Mouse (Mus musculus) kidney, adult 2 months (tissue): ENCODE measurements around the gene Def6. TPM values are rescaled to one million over a fixed set of nuclear protein-coding genes. Genes with fewer than 3 reads are reported as not detected.

Experiments used
- DNase-seq: peaks from one replicate; pipeline ENCODE4 v3.0.0; 2021
- H3K27ac ChIP-seq: fragments of 200-500 bp; 2 replicates; pipeline ENCODE4 v1.5.1; 2012; ENCODE audit warnings: low read depth, low read length, control low read depth, inconsistent platforms; ENCODE audit not compliant: insufficient read depth
- H3K27me3 ChIP-seq: fragments of 200-500 bp; replicated peaks from 2 replicates; pipeline ENCODE4 v1.6.1; 2012; ENCODE audit warnings: mild to moderate bottlenecking, moderate library complexity, low read length, inconsistent platforms; ENCODE audit not compliant: control insufficient read depth, insufficient read depth
- H3K36me3 ChIP-seq: fragments of 200-500 bp; 2 replicates; pipeline ENCODE4 v1.6.1; 2012; ENCODE audit warnings: mild to moderate bottlenecking, moderate library complexity, low read length, inconsistent platforms; ENCODE audit not compliant: control insufficient read depth, insufficient read depth
- H3K4me1 ChIP-seq: fragments of 200-500 bp; 2 replicates; pipeline ENCODE4 v1.6.1; 2011; ENCODE audit warnings: low read length; ENCODE audit not compliant: control insufficient read depth, insufficient read depth
- H3K4me3 ChIP-seq: fragments of 200-500 bp; 2 replicates; pipeline ENCODE4 v1.5.1; 2011; ENCODE audit warnings: mild to moderate bottlenecking, low read depth, low read length, control low read depth; ENCODE audit not compliant: insufficient read depth
- CTCF ChIP-seq: fragments of 200-500 bp; conservative IDR thresholded peaks from 2 replicates; pipeline ENCODE4 v1.5.1; 2011; ENCODE audit warnings: low read depth, mild to moderate bottlenecking, control low read depth, low read length, moderate library complexity, mixed read lengths; ENCODE audit not compliant: insufficient read depth, insufficient read length
- POLR2A ChIP-seq: fragments of 200-500 bp; IDR thresholded peaks from one replicate; pipeline ENCODE4 v1.6.1; 2011; ENCODE audit warnings: low read depth, low read length, control low read depth
- WGBS: fragments of 180-500 bp; shearing (Covaris S2); methylation state at CpG from one replicate; pipeline ENCODE4 v1.1.7; 2018; 5-methylcytosine and 5-hydroxymethylcytosine counted together
- polyA plus RNA-seq: library from polyadenylated mRNA; depleted of rRNA; stranded (reverse); fragments of >200 nt; gene quantifications from 2 replicates; pipeline ENCODE4 v1.2.3, GENCODE M21; 2012; rRNA removed

The Def6 gene
- polyA plus RNA-seq, 1 experiment = 7.5 TPM

DNA sequence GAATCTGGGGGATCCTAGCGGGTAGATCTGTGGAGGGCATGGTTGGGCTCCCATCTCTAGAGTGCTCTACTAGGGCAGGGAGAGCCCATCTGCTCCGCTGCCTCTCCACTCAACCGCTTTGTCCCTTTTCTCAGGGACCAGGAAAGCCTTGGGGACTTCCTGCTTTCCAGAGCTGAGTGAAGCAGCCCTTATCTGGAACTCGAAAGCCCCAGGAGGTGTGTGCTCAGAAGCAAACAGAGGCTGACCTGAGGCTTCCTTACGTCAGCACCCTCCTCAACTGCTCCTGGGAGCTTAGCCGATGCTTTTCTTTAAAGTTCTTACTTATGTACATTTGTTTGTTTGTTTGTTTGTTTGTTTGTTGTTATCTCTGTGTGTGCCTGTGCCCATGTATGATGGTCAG, 65.3 kb downstream of the Def6 start:
- WGBS = 72% methylated on average over 6 of the region's 6 CpGs
- Histone ChIP-seq H3K27me3 (no peaks in the 10 kb centered on the region), H3K4me1 (no peaks in the 10 kb centered on the region), H3K36me3 (no peaks in the 10 kb centered on the region), H3K27ac (no peak overlapping the region), H3K4me3 (no peak overlapping the region)
- TF ChIP-seq CTCF = no peak
- TF ChIP-seq POLR2A = no peak
- no peak for DNase-seq

- no peaks in the 10 kb centered on the region for H3K36me3 ChIP-seq
- H3K27me3 ChIP-seq = no peaks in the 10 kb centered on the region
- WGBS = 79% methylated on average over 3 of the region's 3 CpGs
- no peak overlapping the region for H3K27ac ChIP-seq
- no peak overlapping the region for H3K4me3 ChIP-seq
- peaks cover 7% of the 10 kb centered on the region for H3K4me1 ChIP-seq
- DNase-seq = peak; percentile 56
- TF ChIP-seq CTCF (peak; percentile 80), POLR2A (no peak)
Measured at GRCm38 (mm10) chr17:28274739-28275138, 67.2 kb downstream of the Def6 start.

DNA sequence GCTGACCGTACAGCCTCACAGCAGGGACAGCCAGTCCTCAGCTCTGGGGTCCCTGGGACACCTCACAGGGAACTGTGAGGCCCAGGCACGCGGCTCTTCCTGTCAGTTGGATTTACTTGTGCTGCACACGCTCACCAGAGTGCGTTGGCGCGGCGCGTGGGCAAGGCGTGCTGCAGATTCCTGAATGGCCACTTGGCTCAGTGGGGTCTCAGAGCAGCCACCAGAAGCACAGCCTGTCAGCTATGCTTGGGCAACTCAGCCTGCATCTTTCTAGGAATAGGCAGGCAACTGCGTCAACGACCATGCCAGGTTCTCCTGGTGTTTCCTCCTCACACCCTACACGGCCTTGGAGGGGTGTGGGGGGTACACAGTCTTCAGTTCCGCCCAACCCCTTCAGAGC, 69.6 kb downstream of the Def6 start:
- no peak for TF ChIP-seq POLR2A
- no peak for TF ChIP-seq CTCF
- Histone ChIP-seq H3K36me3 (no peaks in the 10 kb centered on the region), H3K27me3 (no peaks in the 10 kb centered on the region), H3K27ac (no peak overlapping the region), H3K4me3 (no peak overlapping the region), H3K4me1 (peaks cover 30% of the 10 kb centered on the region)
- DNase-seq = no peak
- 79% methylated on average over 14 of the region's 14 CpGs for WGBS

DNA sequence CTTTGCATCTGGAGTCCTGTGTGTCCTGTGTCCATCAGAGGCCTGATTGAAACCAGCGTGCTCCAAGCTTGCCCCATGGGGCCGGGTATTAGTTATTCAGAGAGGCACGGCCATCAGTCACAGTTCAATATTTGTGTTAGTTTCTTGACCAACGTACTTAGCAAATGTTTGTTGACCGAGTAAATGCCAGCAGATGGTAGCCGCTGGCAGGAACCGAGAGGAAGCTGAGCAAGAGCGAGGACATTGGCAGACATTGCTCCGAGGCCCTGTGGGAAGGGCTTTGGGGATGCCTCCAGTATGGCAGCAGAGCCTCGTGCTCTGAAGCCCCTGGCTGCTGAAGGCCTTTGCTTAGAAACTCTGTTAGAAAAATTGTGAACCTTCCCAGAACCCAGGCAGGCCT, 70.1 kb downstream of the Def6 start:
- H3K27me3 ChIP-seq = no peaks in the 10 kb centered on the region
- TF ChIP-seq CTCF (no peak), POLR2A (no peak)
- H3K27ac ChIP-seq = no peak overlapping the region
- no peak overlapping the region for H3K4me3 ChIP-seq
- H3K4me1 ChIP-seq = peaks cover 33% of the 10 kb centered on the region
- DNase-seq = no peak
- WGBS = 75% methylated on average over 10 of the region's 10 CpGs
- H3K36me3 ChIP-seq = no peaks in the 10 kb centered on the region

DNA sequence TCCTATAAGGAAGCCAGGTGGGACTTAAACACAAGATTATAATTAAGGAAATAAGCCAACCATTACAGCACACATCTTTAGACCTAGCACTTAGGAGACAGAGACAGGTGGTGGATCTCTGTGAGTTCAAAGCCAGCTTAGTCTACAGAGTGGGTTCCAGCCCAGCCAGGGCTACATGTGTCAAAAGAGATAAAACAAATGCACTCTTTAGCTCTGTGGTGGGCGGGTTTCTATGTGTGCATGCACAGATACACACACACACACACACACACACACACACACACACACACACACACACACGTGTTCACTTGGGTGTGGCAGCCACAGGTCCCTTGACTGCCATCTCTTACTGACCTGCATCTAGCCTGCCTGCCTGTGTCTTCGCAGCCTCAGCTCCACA, 70.6 kb downstream of the Def6 start:
- Histone ChIP-seq H3K36me3 (no peaks in the 10 kb centered on the region), H3K27me3 (no peaks in the 10 kb centered on the region), H3K4me3 (no peak overlapping the region), H3K27ac (no peak overlapping the region), H3K4me1 (peaks cover 37% of the 10 kb centered on the region)
- 90% methylated on average over 3 of the region's 3 CpGs for WGBS
- no peak for DNase-seq
- TF ChIP-seq CTCF (no peak), POLR2A (no peak)

Other genes starting within 250 kb of the Def6 start
- gene Tcp11, start 127.1 kb upstream of the Def6 start, polyA plus RNA-seq = 1.4 and 2.5 TPM in 2 replicates
- gene Scube3, start 65.6 kb upstream of the Def6 start, polyA plus RNA-seq = 2.4 and 5.4 TPM in 2 replicates
- 54.1 and 63.7 TPM in 2 replicates for gene Zfp523, start 30.6 kb upstream of the Def6 start, polyA plus RNA-seq
- gene Ppard, start 24.9 kb downstream of the Def6 start, polyA plus RNA-seq = 27.5 and 28.0 TPM in 2 replicates
- 11.4 and 12.1 TPM in 2 replicates for gene Fance, start 105.7 kb downstream of the Def6 start, polyA plus RNA-seq
- gene Rpl10a, start 120.7 kb downstream of the Def6 start, polyA plus RNA-seq = 2,603 and 2,904 TPM in 2 replicates
- 15.7 and 17.8 TPM in 2 replicates for gene Tead3, start 143.0 kb downstream of the Def6 start, polyA plus RNA-seq
- gene Tulp1, start 157.4 kb downstream of the Def6 start, polyA plus RNA-seq = 0.11 TPM in 1 of 2 replicates, not detected in the other